Mouse (Mus musculus): ENCODE data around the gene Mdh2. TPM values are rescaled to one million over a fixed set of nuclear protein-coding genes. Genes with fewer than 3 reads are reported as not detected.

Gene Mdh2
- polyA plus RNA-seq, 1 experiment, result 676 TPM

GRCm38 (mm10) chr5:135735741-135736140 lies 42.5 kb upstream of the Mdh2 start:
- no peak for TF ChIP-seq CTCF (IDR thresholded peaks at IDR 0.05; ENCODE audit: borderline replicate concordance, insufficient read depth, low read depth, low read length)
- no peak for TF ChIP-seq POLR2A (IDR thresholded peaks at IDR 0.05; ENCODE audit: borderline replicate concordance, insufficient read depth, low read length)
- H3K27me3 ChIP-seq (ENCODE audit: control insufficient read depth, insufficient read depth, low read length), result no peaks in the 10 kb centered on the region
- 84% methylated on average over 13 of the region's 13 CpGs for WGBS
- H3K4me1 ChIP-seq (ENCODE audit: control insufficient read depth, insufficient read depth, low read length), result peaks cover 5% of the 10 kb centered on the region
- DNase-seq, result no peak
- H3K27ac ChIP-seq (ENCODE audit: insufficient read depth, low read length), result no peak overlapping the region
- H3K4me3 ChIP-seq (replicated peaks; ENCODE audit: insufficient read depth, low read depth, low read length), result no peak overlapping the region

- Histone ChIP-seq H3K4me1 (ENCODE audit: control insufficient read depth, insufficient read depth, low read length) (no peaks in the 10 kb centered on the region), H3K4me3 (replicated peaks; ENCODE audit: insufficient read depth, low read depth, low read length) (no peak overlapping the region), H3K27ac (ENCODE audit: insufficient read depth, low read length) (no peak overlapping the region), H3K27me3 (ENCODE audit: control insufficient read depth, insufficient read depth, low read length) (no peaks in the 10 kb centered on the region)
- 93% methylated on average over 16 of the region's 16 CpGs for WGBS
- TF ChIP-seq CTCF (IDR thresholded peaks at IDR 0.05; ENCODE audit: borderline replicate concordance, insufficient read depth, low read depth, low read length) (no peak), POLR2A (IDR thresholded peaks at IDR 0.05; ENCODE audit: borderline replicate concordance, insufficient read depth, low read length) (no peak)
- no peak for DNase-seq
Observed at GRCm38 (mm10) chr5:135736544-135736943, 41.7 kb upstream of the Mdh2 start.

DNA sequence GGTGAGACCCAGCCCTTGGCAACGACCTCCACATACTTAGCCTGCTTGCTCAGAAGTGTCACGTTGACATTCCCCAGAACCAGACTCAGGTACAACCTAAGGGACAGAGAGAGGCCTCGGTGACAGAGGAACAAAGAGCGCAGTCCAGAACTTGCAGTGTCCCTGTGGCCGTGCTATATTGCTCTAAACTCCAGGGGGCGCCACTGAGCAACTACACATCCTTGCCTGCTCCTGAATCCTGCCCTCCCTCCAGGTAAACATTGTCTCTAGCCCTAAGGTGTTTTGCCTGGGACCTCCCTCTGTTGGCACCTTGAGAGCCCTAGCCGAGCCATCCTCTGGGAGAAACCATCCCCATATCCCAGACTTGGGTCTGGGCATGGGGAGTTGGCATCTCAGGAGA lies 41.1 kb upstream of the Mdh2 start:
- no peak for DNase-seq
- 77% methylated on average over 7 of the region's 7 CpGs for WGBS

GRCm38 (mm10) chr5:135738266-135738665 lies 40.0 kb upstream of the Mdh2 start:
- 0 out of 2 replicates have a peak, but pooled peaks cover 2% of the 10 kb centered on the region for H3K4me1 ChIP-seq (ENCODE audit: control insufficient read depth, insufficient read depth, low read length)
- no peak for DNase-seq
- H3K4me3 ChIP-seq (replicated peaks; ENCODE audit: insufficient read depth, low read depth, low read length), result no peak overlapping the region
- no peaks in the 10 kb centered on the region for H3K27me3 ChIP-seq (ENCODE audit: control insufficient read depth, insufficient read depth, low read length)
- 35% methylated on average over 6 of the region's 6 CpGs for WGBS
- no peak for TF ChIP-seq CTCF (IDR thresholded peaks at IDR 0.05; ENCODE audit: borderline replicate concordance, insufficient read depth, low read depth, low read length)
- no peak for TF ChIP-seq POLR2A (IDR thresholded peaks at IDR 0.05; ENCODE audit: borderline replicate concordance, insufficient read depth, low read length)
- no peak overlapping the region for H3K27ac ChIP-seq (ENCODE audit: insufficient read depth, low read length)

More for the DNA sequence above, 41.1 kb upstream of the Mdh2 start:
- TF ChIP-seq CTCF (IDR thresholded peaks at IDR 0.05; ENCODE audit: borderline replicate concordance, insufficient read depth, low read depth, low read length) (peak; percentile 51; the same call in 1 of the 2 replicates), POLR2A (IDR thresholded peaks at IDR 0.05; ENCODE audit: borderline replicate concordance, insufficient read depth, low read length) (no peak)
- no peaks in the 10 kb centered on the region for H3K27me3 ChIP-seq (ENCODE audit: control insufficient read depth, insufficient read depth, low read length)
- no peaks in the 10 kb centered on the region for H3K4me1 ChIP-seq (ENCODE audit: control insufficient read depth, insufficient read depth, low read length)
- H3K27ac ChIP-seq (ENCODE audit: insufficient read depth, low read length), result no peak overlapping the region
- no peak overlapping the region for H3K4me3 ChIP-seq (replicated peaks; ENCODE audit: insufficient read depth, low read depth, low read length)

GRCm38 (mm10) chr5:135742156-135742555 lies 36.1 kb upstream of the Mdh2 start:
- Histone ChIP-seq H3K27me3 (ENCODE audit: control insufficient read depth, insufficient read depth, low read length) (no peaks in the 10 kb centered on the region), H3K4me3 (replicated peaks; ENCODE audit: insufficient read depth, low read depth, low read length) (no peak overlapping the region), H3K4me1 (ENCODE audit: control insufficient read depth, insufficient read depth, low read length) (0 out of 2 replicates have a peak, but pooled peaks cover 4% of the 10 kb centered on the region), H3K27ac (ENCODE audit: insufficient read depth, low read length) (no peak overlapping the region)
- DNase-seq, result no peak
- WGBS, result 66% methylated on average over 10 of the region's 10 CpGs
- TF ChIP-seq CTCF (IDR thresholded peaks at IDR 0.05; ENCODE audit: borderline replicate concordance, insufficient read depth, low read depth, low read length) (no peak), POLR2A (IDR thresholded peaks at IDR 0.05; ENCODE audit: borderline replicate concordance, insufficient read depth, low read length) (no peak)

- no peak for TF ChIP-seq CTCF (IDR thresholded peaks at IDR 0.05; ENCODE audit: borderline replicate concordance, insufficient read depth, low read depth, low read length)
- TF ChIP-seq POLR2A (IDR thresholded peaks at IDR 0.05; ENCODE audit: borderline replicate concordance, insufficient read depth, low read length), result no peak
- H3K4me1 ChIP-seq (ENCODE audit: control insufficient read depth, insufficient read depth, low read length), result 0 out of 2 replicates have a peak, but pooled peaks cover 4% of the 10 kb centered on the region
- peak overlapping the region; percentile 86 for H3K4me3 ChIP-seq (replicated peaks; ENCODE audit: insufficient read depth, low read depth, low read length)
- H3K27ac ChIP-seq (ENCODE audit: insufficient read depth, low read length), result no peak overlapping the region
- no peaks in the 10 kb centered on the region for H3K27me3 ChIP-seq (ENCODE audit: control insufficient read depth, insufficient read depth, low read length)
- WGBS, result 22% methylated on average over 18 of the region's 18 CpGs
- DNase-seq, result peak in 1 of 2 experiments; percentile 33
Observed at GRCm38 (mm10) chr5:135742941-135743740, 35.1 kb upstream of the Mdh2 start.

- TF ChIP-seq CTCF (IDR thresholded peaks at IDR 0.05; ENCODE audit: borderline replicate concordance, insufficient read depth, low read depth, low read length), result no peak
- peak; percentile 33; the same call in 1 of the 2 replicates for TF ChIP-seq POLR2A (IDR thresholded peaks at IDR 0.05; ENCODE audit: borderline replicate concordance, insufficient read depth, low read length)
- H3K27ac ChIP-seq (ENCODE audit: insufficient read depth, low read length), result peak within 1 kb of the TSS; percentile 12; the same call in 1 of the 2 replicates
- H3K4me3 ChIP-seq (replicated peaks; ENCODE audit: insufficient read depth, low read depth, low read length), result peak within 1 kb of the TSS; percentile 86
- H3K27me3 ChIP-seq (ENCODE audit: control insufficient read depth, insufficient read depth, low read length), result no peaks in the 10 kb centered on the region
- H3K4me1 ChIP-seq (ENCODE audit: control insufficient read depth, insufficient read depth, low read length), result 0 out of 2 replicates have a peak, but pooled peaks cover 4% of the 10 kb centered on the region
- WGBS, result under 1% methylated on average over 60 of the region's 60 CpGs
- peak; percentile 93 to 94 for DNase-seq
Observed at GRCm38 (mm10) chr5:135743741-135744609, 34.3 kb upstream of the Mdh2 start, which contains the start of gene Tmem120a. Gene Tmem120a, minus strand, starts transcription at chr5:135744448.

All from cerebellum, adult 2 months (tissue).